Mouse (Mus musculus): ENCODE data around the gene Flot2. TPM values are rescaled to one million over a fixed set of nuclear protein-coding genes. Genes with fewer than 3 reads are reported as not detected.

Gene Flot2
- polyA plus RNA-seq, 1 experiment from 2014 or later: 65.9 TPM

MicroRNAs encoded within 50 kb of the gene (microRNA counts, 519-probe panel; counts per million panel counts)
- 3,592 counts per million, percentile 93 among the panel's probes with 10 or more counts for microRNA mmu-miR-144
- 3,172 counts per million, percentile 83 among the panel's probes with 10 or more counts for microRNA mmu-miR-451

Small RNA genes lying within 50 kb of the gene (microRNA-seq; reads per million reads assigned to microRNA genes)
- gene Mir144 (298 reads per million, percentile 65 among the genes with 10 or more reads in this experiment), gene Mir451a (not detected), gene Mir451b (not detected)

Other genes starting within 250 kb of the Flot2 start
- 1.2 and 1.6 TPM in 2 replicates for gene Pipox, start 143.8 kb upstream of the Flot2 start, polyA plus RNA-seq (2015; fragmentation: Nextera tagmentation; extraction: Ambion mirVana)
- gene Sez6, start 107.1 kb upstream of the Flot2 start, polyA plus RNA-seq (2015; fragmentation: Nextera tagmentation; extraction: Ambion mirVana): 0.23 and 0.51 TPM in 2 replicates
- gene Phf12, start 55.2 kb upstream of the Flot2 start, polyA plus RNA-seq (2015; fragmentation: Nextera tagmentation; extraction: Ambion mirVana): 15.5 and 15.9 TPM in 2 replicates
- gene Dhrs13, start 5.7 kb upstream of the Flot2 start, polyA plus RNA-seq (2015; fragmentation: Nextera tagmentation; extraction: Ambion mirVana): 18.7 and 19.8 TPM in 2 replicates
- gene Eral1, start 42.5 kb downstream of the Flot2 start, polyA plus RNA-seq (2015; fragmentation: Nextera tagmentation; extraction: Ambion mirVana): 34.3 and 36.4 TPM in 2 replicates
- 12.4 and 13.9 TPM in 2 replicates for gene Fam222b, start 56.7 kb downstream of the Flot2 start, polyA plus RNA-seq (2015; fragmentation: Nextera tagmentation; extraction: Ambion mirVana)
- 82.4 and 88.4 TPM in 2 replicates for gene Traf4, start 127.7 kb downstream of the Flot2 start, polyA plus RNA-seq (2015; fragmentation: Nextera tagmentation; extraction: Ambion mirVana)
- 19.2 and 20.3 TPM in 2 replicates for gene Nek8, start 138.7 kb downstream of the Flot2 start, polyA plus RNA-seq (2015; fragmentation: Nextera tagmentation; extraction: Ambion mirVana)
- gene Tlcd1, start 138.8 kb downstream of the Flot2 start, polyA plus RNA-seq (2015; fragmentation: Nextera tagmentation; extraction: Ambion mirVana): 20.2 and 22.9 TPM in 2 replicates
- 1,297 and 1,378 TPM in 2 replicates for gene Rpl23a, start 145.7 kb downstream of the Flot2 start, polyA plus RNA-seq (2015; fragmentation: Nextera tagmentation; extraction: Ambion mirVana)
- 141 and 147 TPM in 2 replicates for gene Rab34, start 150.5 kb downstream of the Flot2 start, polyA plus RNA-seq (2015; fragmentation: Nextera tagmentation; extraction: Ambion mirVana)
- gene Proca1, start 155.5 kb downstream of the Flot2 start, polyA plus RNA-seq (2015; fragmentation: Nextera tagmentation; extraction: Ambion mirVana): 4.4 and 4.7 TPM in 2 replicates
- 79.9 and 84.1 TPM in 2 replicates for gene Sdf2, start 207.8 kb downstream of the Flot2 start, polyA plus RNA-seq (2015; fragmentation: Nextera tagmentation; extraction: Ambion mirVana)
- 23.7 and 25.5 TPM in 2 replicates for gene Supt6, start 208.1 kb downstream of the Flot2 start, polyA plus RNA-seq (2015; fragmentation: Nextera tagmentation; extraction: Ambion mirVana)
- gene 2610507B11Rik, start 223.8 kb downstream of the Flot2 start, polyA plus RNA-seq (2015; fragmentation: Nextera tagmentation; extraction: Ambion mirVana): 71.1 and 75.9 TPM in 2 replicates